Mouse (Mus musculus): Measurements from ENCODE around the gene Iqschfp. TPM values are rescaled to one million over a fixed set of nuclear protein-coding genes. Genes with fewer than 3 reads are reported as not detected.
A peak's percentile ranks its signal among the peaks of the same experiment; 100 is the strongest.

Iqschfp gene
- polyA plus RNA-seq, 1 experiment from 2014 or later, result not detected

DNA sequence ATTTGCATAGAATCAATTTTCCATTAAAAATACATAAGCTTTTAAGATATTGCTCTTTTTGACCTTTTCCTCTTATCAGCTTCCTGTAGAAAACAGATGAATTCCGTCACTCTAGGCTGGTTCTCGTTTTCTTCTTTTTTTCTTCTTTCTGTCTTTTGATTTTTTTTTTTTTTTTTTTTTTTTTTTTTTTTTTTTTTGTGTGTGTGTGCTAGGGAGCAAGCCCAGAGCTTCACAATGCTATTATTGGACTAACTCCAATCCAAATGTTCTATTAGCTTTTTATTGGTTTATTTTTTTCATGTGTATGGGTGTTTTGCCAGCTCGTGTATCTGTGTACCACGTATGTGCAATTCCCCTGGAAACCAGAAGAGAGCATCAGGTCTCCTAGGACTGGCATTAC, 592.5 kb downstream of the Iqschfp start:
- Histone ChIP-seq H3K9me3 (ENCODE audit: control insufficient read depth, low read length) (no peaks in the 10 kb centered on the region), H3K27me3 (ENCODE audit: control insufficient read depth, insufficient read depth, low read depth, low read length) (no peaks in the 10 kb centered on the region), H3K4me3 (ENCODE audit: low read length) (no peak overlapping the region), H3K36me3 (ENCODE audit: control insufficient read depth, insufficient read depth, low read length) (no peaks in the 10 kb centered on the region), H3K27ac (ENCODE audit: low read length) (no peak overlapping the region), H3K4me2 (ENCODE audit: low read depth, low read length) (no peak overlapping the region), H3K4me1 (replicated peaks; ENCODE audit: control insufficient read depth, insufficient read depth, low read length) (0 out of 2 replicates have a peak, but pooled peaks cover 3% of the 10 kb centered on the region), H3K9ac (ENCODE audit: low read length) (no peak overlapping the region)
- no peak for ATAC-seq (ENCODE audit: low read depth)
- WGBS, result 82% methylated on average over 4 of the region's 4 CpGs

DNA sequence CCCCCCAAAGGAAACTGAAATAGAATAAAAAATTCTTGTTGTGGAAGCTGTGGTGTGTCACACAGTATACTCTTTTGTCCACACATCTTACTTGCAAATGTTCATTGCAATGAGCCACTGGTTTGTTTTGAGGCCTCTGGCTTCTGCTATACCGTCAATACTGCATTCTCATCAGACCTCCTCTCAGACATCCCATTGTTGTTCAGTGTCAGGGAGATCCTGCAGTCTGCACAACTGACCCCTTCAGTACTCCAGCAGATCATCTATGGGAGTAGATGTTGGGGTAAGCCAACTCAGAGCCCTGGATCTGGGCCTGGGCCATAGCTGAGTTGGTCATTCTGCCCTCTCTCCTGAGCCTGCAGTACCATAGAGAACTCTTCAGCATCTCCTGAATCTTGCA, 595.6 kb downstream of the Iqschfp start:
- ATAC-seq (ENCODE audit: low read depth), result no peak
- Histone ChIP-seq H3K9ac (ENCODE audit: low read length) (no peak overlapping the region), H3K27ac (ENCODE audit: low read length) (no peak overlapping the region), H3K4me3 (ENCODE audit: low read length) (no peak overlapping the region), H3K4me2 (ENCODE audit: low read depth, low read length) (no peak overlapping the region), H3K36me3 (ENCODE audit: control insufficient read depth, insufficient read depth, low read length) (no peaks in the 10 kb centered on the region), H3K9me3 (ENCODE audit: control insufficient read depth, low read length) (no peaks in the 10 kb centered on the region), H3K27me3 (ENCODE audit: control insufficient read depth, insufficient read depth, low read depth, low read length) (no peaks in the 10 kb centered on the region), H3K4me1 (replicated peaks; ENCODE audit: control insufficient read depth, insufficient read depth, low read length) (peaks cover 18% of the 10 kb centered on the region; the same call in 1 of the 2 replicates)
- WGBS, result 58% methylated on average over 1 of the region's 1 CpGs

DNA sequence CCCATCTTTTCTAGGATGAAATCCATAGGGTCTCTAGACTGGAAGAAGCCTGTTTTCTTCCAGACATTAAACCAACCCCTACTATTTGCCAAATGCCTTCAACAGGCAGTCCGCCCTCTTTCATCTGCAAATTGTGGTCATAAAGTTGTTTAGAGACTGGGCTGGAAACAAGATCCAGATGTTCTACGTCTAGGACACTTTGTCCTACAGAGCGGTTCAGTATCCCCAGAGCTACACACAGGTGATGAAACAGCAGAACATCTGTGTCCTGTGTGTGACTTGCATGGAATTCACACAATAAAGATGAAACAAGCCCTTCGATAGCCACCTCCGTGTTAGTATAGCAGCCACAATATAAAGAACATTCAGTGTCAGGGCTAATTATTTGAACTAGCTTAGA, 596.3 kb downstream of the Iqschfp start:
- WGBS, result 34% methylated on average over 5 of the region's 5 CpGs
- Histone ChIP-seq H3K4me2 (ENCODE audit: low read depth, low read length) (no peak overlapping the region), H3K27me3 (ENCODE audit: control insufficient read depth, insufficient read depth, low read depth, low read length) (no peaks in the 10 kb centered on the region), H3K9ac (ENCODE audit: low read length) (no peak overlapping the region), H3K27ac (ENCODE audit: low read length) (no peak overlapping the region), H3K4me3 (ENCODE audit: low read length) (no peak overlapping the region), H3K36me3 (ENCODE audit: control insufficient read depth, insufficient read depth, low read length) (no peaks in the 10 kb centered on the region), H3K4me1 (replicated peaks; ENCODE audit: control insufficient read depth, insufficient read depth, low read length) (peaks cover 20% of the 10 kb centered on the region; the same call in 1 of the 2 replicates), H3K9me3 (ENCODE audit: control insufficient read depth, low read length) (no peaks in the 10 kb centered on the region)
- no peak for ATAC-seq (ENCODE audit: low read depth)

DNA sequence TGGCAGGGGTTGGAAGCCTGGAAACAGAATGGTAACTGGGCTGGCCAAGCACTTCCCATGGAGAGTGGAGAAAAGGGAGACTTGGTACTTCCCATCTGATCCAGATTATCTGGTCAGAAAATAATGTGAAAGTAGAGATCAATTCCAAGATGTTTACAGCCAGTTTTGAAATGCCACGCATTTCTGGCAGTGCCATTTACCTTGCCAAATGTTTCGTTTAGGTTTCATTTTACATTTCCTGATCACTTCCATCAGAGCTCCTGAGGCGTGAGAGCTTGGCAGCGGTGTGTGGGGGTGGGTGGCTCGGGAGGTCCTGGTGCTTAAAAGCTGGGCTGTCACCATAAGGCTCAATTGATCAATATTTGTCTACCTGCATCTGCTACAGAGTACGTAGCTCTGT, 599.5 kb downstream of the Iqschfp start:
- no peak for ATAC-seq (ENCODE audit: low read depth)
- Histone ChIP-seq H3K4me2 (ENCODE audit: low read depth, low read length) (no peak overlapping the region), H3K36me3 (ENCODE audit: control insufficient read depth, insufficient read depth, low read length) (no peaks in the 10 kb centered on the region), H3K4me1 (replicated peaks; ENCODE audit: control insufficient read depth, insufficient read depth, low read length) (peaks cover 28% of the 10 kb centered on the region; the same call in 1 of the 2 replicates), H3K9me3 (ENCODE audit: control insufficient read depth, low read length) (no peaks in the 10 kb centered on the region), H3K27ac (ENCODE audit: low read length) (peak overlapping the region; percentile 99; the same call in 1 of the 2 replicates), H3K4me3 (ENCODE audit: low read length) (no peak overlapping the region), H3K27me3 (ENCODE audit: control insufficient read depth, insufficient read depth, low read depth, low read length) (no peaks in the 10 kb centered on the region), H3K9ac (ENCODE audit: low read length) (no peak overlapping the region)
- 59% methylated on average over 6 of the region's 6 CpGs for WGBS

DNA sequence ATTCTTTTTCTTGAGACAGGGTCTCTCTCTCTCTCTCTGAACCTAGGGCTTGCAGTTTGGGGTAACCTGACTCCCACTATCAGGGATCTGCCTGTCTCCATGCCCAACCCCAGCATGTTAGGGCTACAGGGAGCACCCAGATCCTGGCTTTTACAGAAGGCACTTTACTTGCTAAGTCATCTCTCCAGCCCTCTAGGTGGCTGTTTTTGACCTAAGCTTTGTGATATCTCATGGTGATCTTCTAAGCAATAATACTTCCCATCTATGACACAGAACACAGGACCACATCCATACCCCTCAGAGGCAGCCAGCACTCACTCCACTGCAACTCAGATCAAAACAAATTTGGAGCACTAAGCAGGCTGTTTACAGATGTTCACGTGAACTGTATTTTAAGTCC, 600.0 kb downstream of the Iqschfp start:
- no peak overlapping the region; the same call in 1 of the 2 replicates for H3K4me3 ChIP-seq (ENCODE audit: low read length)
- peak overlapping the region; percentile 25; the same call in 1 of the 2 replicates for H3K9ac ChIP-seq (ENCODE audit: low read length)

DNA sequence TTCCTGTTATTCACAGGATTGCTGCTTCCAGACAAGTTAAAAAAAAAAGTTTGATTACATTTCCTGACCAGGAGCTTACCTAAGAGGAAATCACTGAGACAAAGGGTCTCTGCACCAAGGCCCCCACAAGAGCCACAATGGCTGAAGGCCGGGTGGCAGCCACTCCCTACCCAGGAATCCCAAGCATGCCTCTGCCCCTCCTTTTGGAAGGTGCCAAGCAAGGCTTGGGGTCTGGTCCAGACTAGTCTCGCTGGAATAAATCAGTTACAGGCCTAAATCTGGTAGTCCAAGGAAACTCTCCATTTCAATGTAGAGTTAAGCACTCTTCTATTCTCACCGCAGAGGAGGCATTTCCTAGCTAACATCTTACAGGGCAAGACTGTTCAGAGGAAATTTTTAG, 600.5 kb downstream of the Iqschfp start:
- Histone ChIP-seq H3K36me3 (ENCODE audit: control insufficient read depth, insufficient read depth, low read length) (no peaks in the 10 kb centered on the region), H3K4me2 (ENCODE audit: low read depth, low read length) (peak overlapping the region; percentile 95), H3K9me3 (ENCODE audit: control insufficient read depth, low read length) (no peaks in the 10 kb centered on the region), H3K27ac (ENCODE audit: low read length) (peak overlapping the region; percentile 99), H3K9ac (ENCODE audit: low read length) (peak overlapping the region; percentile 94), H3K4me1 (replicated peaks; ENCODE audit: control insufficient read depth, insufficient read depth, low read length) (peaks cover 35% of the 10 kb centered on the region; the same call in 1 of the 2 replicates), H3K4me3 (ENCODE audit: low read length) (peak overlapping the region; percentile 88), H3K27me3 (ENCODE audit: control insufficient read depth, insufficient read depth, low read depth, low read length) (no peaks in the 10 kb centered on the region)
- WGBS, result 19% methylated on average over 3 of the region's 3 CpGs
- ATAC-seq (ENCODE audit: low read depth), result peak; percentile 52

More for the DNA sequence above, 600.0 kb downstream of the Iqschfp start:
- Histone ChIP-seq H3K4me2 (ENCODE audit: low read depth, low read length) (peak overlapping the region; percentile 95), H3K4me1 (replicated peaks; ENCODE audit: control insufficient read depth, insufficient read depth, low read length) (peaks cover 32% of the 10 kb centered on the region; the same call in 1 of the 2 replicates), H3K36me3 (ENCODE audit: control insufficient read depth, insufficient read depth, low read length) (no peaks in the 10 kb centered on the region), H3K27ac (ENCODE audit: low read length) (peak overlapping the region; percentile 99), H3K27me3 (ENCODE audit: control insufficient read depth, insufficient read depth, low read depth, low read length) (no peaks in the 10 kb centered on the region), H3K9me3 (ENCODE audit: control insufficient read depth, low read length) (no peaks in the 10 kb centered on the region)
- 34% methylated on average over 1 of the region's 1 CpGs for WGBS
- ATAC-seq (ENCODE audit: low read depth), result no peak

DNA sequence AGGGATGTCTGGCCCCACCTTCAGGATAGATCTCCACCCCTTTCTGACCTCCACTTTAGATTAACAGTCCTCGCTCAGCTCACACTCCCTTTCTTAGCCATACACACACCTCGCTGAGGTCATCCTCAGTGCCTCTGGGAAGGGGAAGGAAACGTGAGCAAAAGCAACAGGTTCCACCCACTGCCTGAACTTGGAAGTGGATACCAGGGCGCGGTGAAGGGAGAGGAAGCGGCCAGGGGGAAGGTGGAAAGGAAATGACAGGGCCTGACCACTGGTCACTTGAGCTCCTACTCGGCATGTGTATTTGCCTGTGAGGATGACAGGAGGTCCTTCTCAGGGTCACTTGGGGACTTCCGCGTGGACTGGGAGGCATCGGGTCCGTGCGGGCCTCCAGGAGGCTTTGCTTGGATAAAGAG, 601.1 kb downstream of the Iqschfp start:
- Histone ChIP-seq H3K4me2 (ENCODE audit: low read depth, low read length) (peak overlapping the region; percentile 95), H3K9me3 (ENCODE audit: control insufficient read depth, low read length) (no peaks in the 10 kb centered on the region), H3K9ac (ENCODE audit: low read length) (peak overlapping the region; percentile 94), H3K27me3 (ENCODE audit: control insufficient read depth, insufficient read depth, low read depth, low read length) (no peaks in the 10 kb centered on the region), H3K27ac (ENCODE audit: low read length) (peak overlapping the region; percentile 99), H3K4me3 (ENCODE audit: low read length) (peak overlapping the region; percentile 88), H3K4me1 (replicated peaks; ENCODE audit: control insufficient read depth, insufficient read depth, low read length) (peaks cover 33% of the 10 kb centered on the region; the same call in 1 of the 2 replicates), H3K36me3 (ENCODE audit: control insufficient read depth, insufficient read depth, low read length) (no peaks in the 10 kb centered on the region)
- ATAC-seq (ENCODE audit: low read depth), result peak; percentile 63
- 1% methylated on average over 12 of the region's 12 CpGs for WGBS

DNA sequence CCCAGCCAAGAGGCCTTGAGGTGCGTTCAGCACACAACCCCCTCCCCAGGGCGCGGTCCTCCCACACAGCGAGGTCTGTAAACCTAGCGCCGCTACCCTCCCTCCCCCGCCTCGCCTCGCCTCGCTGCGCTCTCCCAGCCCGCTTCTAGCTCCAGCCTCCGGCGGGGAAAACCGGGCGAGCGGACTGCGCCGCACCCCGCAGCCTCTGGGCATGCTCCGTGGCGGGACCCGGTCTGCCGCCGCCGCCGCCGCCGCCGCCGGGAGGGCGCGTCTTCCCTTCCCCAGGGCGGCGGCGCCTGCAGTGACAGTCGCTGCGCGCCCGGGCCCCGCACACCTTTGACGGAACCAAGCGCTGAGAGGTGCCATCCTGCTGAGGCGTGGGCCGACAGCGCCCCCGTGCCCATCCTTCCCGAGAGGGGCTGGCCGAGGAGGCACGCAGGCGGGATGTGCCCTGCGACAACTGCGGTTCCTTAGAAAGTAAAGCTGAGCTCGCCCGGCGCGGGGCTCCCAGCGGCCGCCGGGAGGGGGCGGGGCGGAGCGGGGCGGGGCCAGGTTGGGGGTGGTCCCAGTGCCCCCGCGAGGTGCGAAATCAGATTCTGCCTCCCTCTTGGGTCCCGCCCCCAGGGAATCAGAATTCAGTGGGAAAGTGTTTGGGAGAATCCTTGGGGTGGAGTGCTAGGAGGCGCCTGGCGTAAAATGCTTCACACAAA, 601.7 kb downstream of the Iqschfp start:
- Histone ChIP-seq H3K27ac (ENCODE audit: low read length) (peak overlapping the region; percentile 99), H3K36me3 (ENCODE audit: control insufficient read depth, insufficient read depth, low read length) (no peaks in the 10 kb centered on the region; the same call in 1 of the 2 replicates), H3K4me1 (replicated peaks; ENCODE audit: control insufficient read depth, insufficient read depth, low read length) (peaks cover 33% of the 10 kb centered on the region; the same call in 1 of the 2 replicates), H3K27me3 (ENCODE audit: control insufficient read depth, insufficient read depth, low read depth, low read length) (no peaks in the 10 kb centered on the region), H3K9me3 (ENCODE audit: control insufficient read depth, low read length) (no peaks in the 10 kb centered on the region), H3K4me2 (ENCODE audit: low read depth, low read length) (peak overlapping the region; percentile 95), H3K9ac (ENCODE audit: low read length) (peak overlapping the region; percentile 94), H3K4me3 (ENCODE audit: low read length) (peak overlapping the region; percentile 88)
- WGBS, result under 1% methylated on average over 45 of the region's 70 CpGs
- peak; percentile 87 for ATAC-seq (ENCODE audit: low read depth)

DNA sequence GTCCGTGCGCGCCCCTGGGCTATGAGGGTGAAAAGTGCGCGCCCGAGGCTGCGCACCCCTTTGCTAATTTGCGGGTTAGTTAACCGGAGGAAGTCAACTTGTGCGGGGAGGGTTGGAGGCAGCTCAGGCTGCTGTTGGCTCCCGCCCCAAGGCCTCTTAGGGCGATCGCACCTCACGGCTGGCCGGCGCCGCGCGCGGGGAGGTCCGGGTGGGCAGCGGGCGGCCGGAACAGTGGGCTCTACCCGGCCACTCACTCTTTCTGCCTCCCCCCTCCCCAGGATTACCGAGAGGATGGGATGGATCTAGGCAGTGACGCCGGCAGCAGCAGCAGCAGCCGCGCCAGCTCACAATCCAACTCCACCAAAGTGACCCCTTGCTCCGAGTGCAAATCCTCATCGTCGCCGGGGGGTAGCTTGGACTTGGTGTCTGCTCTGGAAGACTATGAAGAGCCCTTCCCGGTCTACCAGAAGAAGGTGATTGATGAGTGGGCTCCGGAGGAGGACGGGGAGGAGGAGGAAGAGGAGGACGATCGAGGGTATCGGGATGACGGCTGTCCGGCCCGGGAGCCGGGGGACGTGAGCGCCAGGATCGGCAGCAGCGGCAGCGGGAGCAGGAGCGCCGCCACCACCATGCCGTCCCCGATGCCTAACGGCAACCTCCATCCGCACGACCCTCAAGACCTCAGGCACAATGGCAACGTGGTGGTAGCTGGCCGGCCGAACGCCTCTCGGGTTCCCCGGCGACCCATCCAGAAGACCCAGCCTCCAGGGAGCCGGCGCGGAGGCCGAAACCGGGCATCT, 602.5 kb downstream of the Iqschfp start:
- Histone ChIP-seq H3K27ac (ENCODE audit: low read length) (peak overlapping the region; percentile 99), H3K4me3 (ENCODE audit: low read length) (peak overlapping the region; percentile 88), H3K9ac (ENCODE audit: low read length) (peak overlapping the region; percentile 94), H3K9me3 (ENCODE audit: control insufficient read depth, low read length) (no peaks in the 10 kb centered on the region), H3K4me1 (replicated peaks; ENCODE audit: control insufficient read depth, insufficient read depth, low read length) (peaks cover 33% of the 10 kb centered on the region; the same call in 1 of the 2 replicates), H3K4me2 (ENCODE audit: low read depth, low read length) (peak overlapping the region; percentile 95), H3K36me3 (ENCODE audit: control insufficient read depth, insufficient read depth, low read length) (no peaks in the 10 kb centered on the region; the same call in 1 of the 2 replicates), H3K27me3 (ENCODE audit: control insufficient read depth, insufficient read depth, low read depth, low read length) (no peaks in the 10 kb centered on the region)
- peak; percentile 35 for ATAC-seq (ENCODE audit: low read depth)
- under 1% methylated on average over 68 of the region's 68 CpGs for WGBS

All from lung, embryonic 16.5 days (tissue).